In genomic region chr5:101239298-101240118, GRCm38 (mm10) we compare ENCODE assay signal across 9 mouse cellular contexts.
DNase-seq lines count a peak whose midpoint lies in the region; ATAC-seq lines count a peak whose summit lies in the region.
"Had no signal": no experiment of that assay in that cellular context is flagged by ENCODE, and none has a peak within 500 bp of the region (broad histone marks: within the 10 kb centered on the region; RNA-seq: fewer than 3 reads in every experiment).

No protein-coding gene starts in this region.

- no peaks in the 10 kb centered on the region for H3K36me3 ChIP-seq in embryonic facial prominence, embryonic 15.5 days
- H3K36me3 ChIP-seq in lung, embryonic 16.5 days (ENCODE audit: control insufficient read depth, insufficient read depth, low read length): no peaks in the 10 kb centered on the region
- no peaks in the 10 kb centered on the region for H3K36me3 ChIP-seq in forebrain, embryonic 10.5 days (replicated peaks)
- no peaks in the 10 kb centered on the region for H3K36me3 ChIP-seq in kidney, embryonic 16.5 days (ENCODE audit: insufficient read depth, low read length)
- no peaks in the 10 kb centered on the region for H3K36me3 ChIP-seq in midbrain, embryonic 13.5 days

- peak; percentile 1 to 10 for DNase-seq in heart, adult 18-20 months
- DNase-seq in heart, adult 9 months (ENCODE audit: low spot score in 2 of 2): no peak
- DNase-seq in spleen, postnatal 36 days (ENCODE audit: low spot score in 2 of 2): peak; percentile 12 to 20
- DNase-seq in forebrain, embryonic 10.5 days (ENCODE audit: extremely low spot score, low spot score): no peak
- DNase-seq: cerebellum, adult 8-10 months had no signal

- H3K9ac ChIP-seq in embryonic facial prominence, embryonic 15.5 days: no peak overlapping the region
- peak overlapping the region; percentile 52 for H3K9ac ChIP-seq in lung, embryonic 16.5 days (ENCODE audit: low read length)
- no peak overlapping the region for H3K9ac ChIP-seq in kidney, embryonic 16.5 days (replicated peaks; ENCODE audit: low read length)
- H3K9ac ChIP-seq in midbrain, embryonic 13.5 days (replicated peaks): no peak overlapping the region

- no peak for ATAC-seq in embryonic facial prominence, embryonic 15.5 days (ENCODE audit: insufficient number of reproducible peaks, low FRiP score, low TSS enrichment, low read depth)
- no peak for ATAC-seq in lung, embryonic 16.5 days (ENCODE audit: low read depth)
- no peak for ATAC-seq in kidney, embryonic 16.5 days (ENCODE audit: low FRiP score, low TSS enrichment)
- ATAC-seq in midbrain, embryonic 13.5 days: no peak

- no peaks in the 10 kb centered on the region for H3K9me3 ChIP-seq in embryonic facial prominence, embryonic 15.5 days (replicated peaks)
- no peaks in the 10 kb centered on the region for H3K9me3 ChIP-seq in lung, embryonic 16.5 days (ENCODE audit: control insufficient read depth, low read length)
- H3K9me3 ChIP-seq in forebrain, embryonic 10.5 days: no peaks in the 10 kb centered on the region
- H3K9me3 ChIP-seq in kidney, embryonic 16.5 days (ENCODE audit: low read length): no peaks in the 10 kb centered on the region
- H3K9me3 ChIP-seq in midbrain, embryonic 13.5 days: no peaks in the 10 kb centered on the region

- no peaks in the 10 kb centered on the region for H3K4me1 ChIP-seq in embryonic facial prominence, embryonic 15.5 days
- no peaks in the 10 kb centered on the region for H3K4me1 ChIP-seq in lung, embryonic 16.5 days (replicated peaks; ENCODE audit: control insufficient read depth, insufficient read depth, low read length)
- no peaks in the 10 kb centered on the region for H3K4me1 ChIP-seq in forebrain, embryonic 10.5 days
- H3K4me1 ChIP-seq in kidney, embryonic 16.5 days (ENCODE audit: insufficient read depth, low read length): no peaks in the 10 kb centered on the region
- H3K4me1 ChIP-seq in midbrain, embryonic 13.5 days (replicated peaks): no peaks in the 10 kb centered on the region

- WGBS in embryonic facial prominence, embryonic 15.5 days: 55% methylated on average over 16 of the region's 16 CpGs
- WGBS in lung, embryonic 16.5 days: 30% methylated on average over 16 of the region's 16 CpGs
- WGBS in forebrain, embryonic 10.5 days: 84% methylated on average over 16 of the region's 16 CpGs
- 71% methylated on average over 16 of the region's 16 CpGs for WGBS in kidney, embryonic 16.5 days
- WGBS in midbrain, embryonic 13.5 days: 83% methylated on average over 16 of the region's 16 CpGs

- H3K4me3 ChIP-seq in embryonic facial prominence, embryonic 15.5 days (replicated peaks): peak overlapping the region; percentile 18; the same call in 1 of the 2 replicates
- peak overlapping the region; percentile 46 for H3K4me3 ChIP-seq in lung, embryonic 16.5 days (ENCODE audit: low read length)
- H3K4me3 ChIP-seq in forebrain, embryonic 10.5 days: no peak overlapping the region
- no peak overlapping the region for H3K4me3 ChIP-seq in kidney, embryonic 16.5 days (ENCODE audit: low read length)
- no peak overlapping the region for H3K4me3 ChIP-seq in midbrain, embryonic 13.5 days (replicated peaks)

- peak overlapping the region; percentile 32; the same call in 1 of the 2 replicates for H3K4me2 ChIP-seq in embryonic facial prominence, embryonic 15.5 days (replicated peaks)
- H3K4me2 ChIP-seq in lung, embryonic 16.5 days (ENCODE audit: low read depth, low read length): peak overlapping the region; percentile 49
- no peak overlapping the region; the same call in 1 of the 2 replicates for H3K4me2 ChIP-seq in kidney, embryonic 16.5 days (replicated peaks; ENCODE audit: low read depth, low read length)
- H3K4me2 ChIP-seq in midbrain, embryonic 13.5 days (replicated peaks): no peak overlapping the region

- H3K27ac ChIP-seq in embryonic facial prominence, embryonic 15.5 days (replicated peaks): no peak overlapping the region
- H3K27ac ChIP-seq in lung, embryonic 16.5 days (ENCODE audit: low read length): no peak overlapping the region
- H3K27ac ChIP-seq in forebrain, embryonic 10.5 days: no peak overlapping the region
- H3K27ac ChIP-seq in kidney, embryonic 16.5 days (ENCODE audit: low read length): no peak overlapping the region
- H3K27ac ChIP-seq in midbrain, embryonic 13.5 days: no peak overlapping the region

- no peaks in the 10 kb centered on the region for H3K27me3 ChIP-seq in embryonic facial prominence, embryonic 15.5 days
- no peaks in the 10 kb centered on the region; the same call in 1 of the 2 replicates for H3K27me3 ChIP-seq in lung, embryonic 16.5 days (ENCODE audit: control insufficient read depth, insufficient read depth, low read depth, low read length)
- no peaks in the 10 kb centered on the region for H3K27me3 ChIP-seq in forebrain, embryonic 10.5 days (ENCODE audit: poor library complexity, severe bottlenecking)
- H3K27me3 ChIP-seq in kidney, embryonic 16.5 days (ENCODE audit: insufficient read depth, low read length): no peaks in the 10 kb centered on the region
- no peaks in the 10 kb centered on the region for H3K27me3 ChIP-seq in midbrain, embryonic 13.5 days

Comparison
In these comparisons a context has a peak if more than half of its experiments do, and no peak if none do; other contexts are left out.
1. DNase-seq: peak in heart, adult 18-20 months (2 of 2) and spleen, postnatal 36 days (2 of 2); none in heart, adult 9 months (0 of 2) and forebrain, embryonic 10.5 days (single experiment).
2. H3K4me2 ChIP-seq: peak in embryonic facial prominence, embryonic 15.5 days (single experiment) and lung, embryonic 16.5 days (single experiment); none in kidney, embryonic 16.5 days (single experiment) and midbrain, embryonic 13.5 days (single experiment).
3. H3K4me3 ChIP-seq: peak in embryonic facial prominence, embryonic 15.5 days (single experiment) and lung, embryonic 16.5 days (single experiment); none in forebrain, embryonic 10.5 days (single experiment), kidney, embryonic 16.5 days (single experiment) and midbrain, embryonic 13.5 days (single experiment).